Mouse (Mus musculus) limb, embryonic 14.5 days (tissue): ENCODE results near the gene Cubn. TPM values are rescaled to one million over a fixed set of nuclear protein-coding genes. Genes with fewer than 3 reads are reported as not detected.
A peak's percentile ranks its signal among the peaks of the same experiment; 100 is the strongest.

Source experiments
- ATAC-seq: fragments of 200-750 bp; cut with Nextera tagmentation; 2 replicates; pipeline ENCODE4 v1.8.0; 2017; ENCODE audit warnings: low read depth, moderate number of reproducible peaks, moderate TSS enrichment; ENCODE audit not compliant: low FRiP score
- DNase-seq: peaks from one replicate; pipeline ENCODE4 v3.0.0-alpha.2; 2015; ENCODE audit warnings: low spot score
- H3K27ac ChIP-seq: fragments of 300-500 bp; sonication (generic); replicated peaks from 2 replicates; pipeline ENCODE4 v1.5.1; 2014; ENCODE audit warnings: low read depth, mild to moderate bottlenecking, low read length, moderate library complexity, mixed read lengths
- H3K27me3 ChIP-seq: fragments of 300-500 bp; sonication (generic); 2 replicates; pipeline ENCODE4 v1.6.1; 2014; ENCODE audit warnings: low read length, mixed read lengths; ENCODE audit not compliant: control insufficient read depth, insufficient read depth
- H3K36me3 ChIP-seq: fragments of 300-500 bp; sonication (generic); 2 replicates; pipeline ENCODE4 v1.6.1; 2014; ENCODE audit warnings: mild to moderate bottlenecking, low read length, moderate library complexity, mixed read lengths; ENCODE audit not compliant: control insufficient read depth, insufficient read depth
- H3K4me1 ChIP-seq: fragments of 300-500 bp; sonication (generic); 2 replicates; pipeline ENCODE4 v1.6.1; 2014; ENCODE audit warnings: antibody characterized with exemption, low read length, mixed read lengths; ENCODE audit not compliant: control insufficient read depth, insufficient read depth
- H3K4me2 ChIP-seq: fragments of 300-500 bp; sonication (generic); replicated peaks from 2 replicates; pipeline ENCODE4 v1.6.1; 2014; ENCODE audit warnings: low read depth, mild to moderate bottlenecking, low read length, moderate library complexity; ENCODE audit not compliant: severe bottlenecking
- H3K4me3 ChIP-seq: fragments of 300-500 bp; sonication (generic); replicated peaks from 2 replicates; pipeline ENCODE4 v1.5.1; 2014; ENCODE audit warnings: low read length
- H3K9ac ChIP-seq: fragments of 300-500 bp; sonication (generic); 2 replicates; pipeline ENCODE4 v1.6.1; 2014; ENCODE audit warnings: mild to moderate bottlenecking, low read depth, low read length, moderate library complexity; ENCODE audit not compliant: severe bottlenecking
- H3K9me3 ChIP-seq: fragments of 300-500 bp; sonication (generic); 2 replicates; pipeline ENCODE4 v1.6.1; 2016; ENCODE audit warnings: low read length; ENCODE audit not compliant: control insufficient read depth
- POLR2A ChIP-seq: fragments of 200-500 bp; IDR thresholded peaks from 2 replicates; pipeline ENCODE4 v1.8.0; 2012; ENCODE audit warnings: inconsistent platforms, mild to moderate bottlenecking, moderate library complexity, borderline replicate concordance; ENCODE audit not compliant: insufficient read depth, insufficient read length; ENCODE audit errors: extremely low read depth
- WGBS: fragments of 180-500 bp; shearing (Covaris S2); extraction: QIAGEN DNeasy Blood & Tissue Kit; methylation state at CpG from one replicate; pipeline ENCODE4 v1.1.7; 2014; 5-methylcytosine and 5-hydroxymethylcytosine counted together
- polyA plus RNA-seq, 2 experiments: library from polyadenylated mRNA; depleted of rRNA in 1 of 2; stranded (reverse) in 1 of 2; unstranded in 1 of 2; fragments of >200 nt; fragmentation: Nextera tagmentation in 1 of 2; extraction: Ambion mirVana in 1 of 2; gene quantifications; 2 replicates each; pipeline versions ENCODE4 v1.2.1 to v1.2.3; 2012 to 2014

Gene Cubn
- polyA plus RNA-seq, 2 experiments = 0.28 TPM

DNA sequence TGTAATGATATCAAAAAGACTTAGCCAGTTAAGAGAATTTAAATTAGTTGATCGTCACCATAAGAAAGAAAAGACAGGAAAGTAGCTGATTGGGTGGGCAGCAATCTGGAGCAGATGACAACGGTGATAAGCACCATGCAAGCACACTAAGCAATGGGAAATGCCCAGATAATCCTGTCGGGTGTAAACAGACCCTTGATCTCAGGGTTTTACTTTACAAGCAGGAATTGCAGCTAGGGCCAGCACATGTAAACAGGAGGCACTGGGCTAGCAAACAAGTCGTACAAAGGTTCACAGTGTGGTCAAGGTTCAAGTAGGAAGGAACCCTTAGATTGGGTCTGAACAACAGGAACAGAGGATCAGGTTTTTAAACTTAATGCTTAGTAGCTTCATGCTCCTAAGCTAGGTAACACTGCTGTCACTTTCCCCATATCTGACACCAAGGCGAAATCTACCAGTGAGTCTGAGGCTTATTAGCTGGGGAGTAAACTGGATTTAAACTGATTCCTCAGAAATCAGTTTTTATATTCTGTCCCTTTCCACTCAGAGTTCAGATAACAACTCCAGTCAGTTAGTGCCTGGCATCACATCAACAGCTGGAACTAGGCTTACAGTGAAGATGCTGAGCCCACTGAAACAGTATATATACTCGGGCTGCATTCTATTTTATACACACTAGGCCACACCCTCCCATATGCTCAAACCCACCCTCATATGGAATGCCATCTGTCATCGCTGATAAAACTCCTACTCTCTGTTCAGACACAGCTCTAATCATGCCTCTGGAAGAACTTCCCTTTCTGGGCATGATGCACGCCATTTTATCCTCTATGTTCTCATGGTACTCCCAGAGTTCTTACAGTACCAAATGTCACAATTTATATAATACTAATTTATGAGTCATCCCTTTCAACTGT lies 32.2 kb upstream of the Cubn start:
- ATAC-seq (peak; percentile 55; the same call in 1 of the 2 replicates), DNase-seq (peak; percentile 40)
- no peak overlapping the region for H3K4me3 ChIP-seq
- no peaks in the 10 kb centered on the region for H3K27me3 ChIP-seq
- peaks cover 3% of the 10 kb centered on the region for H3K36me3 ChIP-seq
- no peak overlapping the region for H3K27ac ChIP-seq
- no peaks in the 10 kb centered on the region for H3K4me1 ChIP-seq
- no peaks in the 10 kb centered on the region for H3K9me3 ChIP-seq
- H3K9ac ChIP-seq = no peak overlapping the region
- WGBS = 44% methylated on average over 8 of the region's 8 CpGs
- H3K4me2 ChIP-seq = no peak overlapping the region
- TF ChIP-seq POLR2A = no peak

DNA sequence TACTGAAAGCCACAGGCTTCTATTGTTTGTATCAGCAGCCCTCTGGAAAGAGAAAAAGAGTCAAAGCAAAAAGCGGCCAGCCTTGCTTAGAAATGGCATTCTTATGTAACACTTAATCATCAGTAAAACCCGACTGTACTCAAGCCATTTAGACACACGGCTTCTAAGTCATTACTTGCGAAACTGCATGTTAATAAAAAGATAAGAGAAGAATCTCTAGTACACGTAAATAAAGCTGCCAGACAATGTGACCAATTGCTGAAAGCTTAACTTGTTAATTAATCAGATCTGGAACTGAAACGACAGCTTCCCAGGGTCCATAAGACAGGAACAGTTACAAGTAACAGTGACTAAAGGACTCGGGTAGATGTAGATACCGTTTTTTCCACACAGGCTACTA lies 30.5 kb upstream of the Cubn start:
- Histone ChIP-seq H3K36me3 (peaks cover 3% of the 10 kb centered on the region), H3K4me2 (no peak overlapping the region), H3K27ac (no peak overlapping the region), H3K9ac (no peak overlapping the region), H3K4me3 (no peak overlapping the region), H3K9me3 (no peaks in the 10 kb centered on the region), H3K4me1 (no peaks in the 10 kb centered on the region), H3K27me3 (no peaks in the 10 kb centered on the region)
- DNase-seq (no peak), ATAC-seq (no peak)
- no peak for TF ChIP-seq POLR2A
- WGBS = 53% methylated on average over 8 of the region's 8 CpGs

DNA sequence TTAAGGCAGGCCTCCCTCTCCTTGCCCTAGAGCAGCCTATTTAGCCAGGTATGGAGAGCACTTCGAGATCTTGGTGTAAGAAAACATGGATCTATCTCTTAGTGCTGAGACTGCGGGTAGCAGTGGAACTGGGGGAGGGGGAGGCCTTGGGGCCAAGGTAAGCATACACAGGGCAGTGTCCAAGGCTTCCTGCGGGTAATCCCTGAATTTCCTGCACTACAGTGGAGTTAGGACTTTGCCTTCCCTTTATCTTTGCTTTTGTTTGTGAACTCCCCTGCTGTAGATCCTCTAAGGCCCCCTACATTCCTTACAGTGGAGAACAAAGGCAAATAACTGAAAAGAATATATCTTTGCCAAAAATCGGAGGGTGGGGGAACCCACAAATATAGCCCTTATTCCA lies 23.3 kb upstream of the Cubn start:
- ATAC-seq (no peak), DNase-seq (no peak)
- no peak overlapping the region for H3K4me3 ChIP-seq
- no peak overlapping the region for H3K9ac ChIP-seq
- no peak overlapping the region for H3K4me2 ChIP-seq
- H3K27ac ChIP-seq = no peak overlapping the region
- peaks cover 11% of the 10 kb centered on the region for H3K36me3 ChIP-seq
- no peaks in the 10 kb centered on the region for H3K9me3 ChIP-seq
- 75% methylated on average over 4 of the region's 4 CpGs for WGBS
- no peaks in the 10 kb centered on the region for H3K4me1 ChIP-seq
- no peaks in the 10 kb centered on the region for H3K27me3 ChIP-seq
- TF ChIP-seq POLR2A = no peak

DNA sequence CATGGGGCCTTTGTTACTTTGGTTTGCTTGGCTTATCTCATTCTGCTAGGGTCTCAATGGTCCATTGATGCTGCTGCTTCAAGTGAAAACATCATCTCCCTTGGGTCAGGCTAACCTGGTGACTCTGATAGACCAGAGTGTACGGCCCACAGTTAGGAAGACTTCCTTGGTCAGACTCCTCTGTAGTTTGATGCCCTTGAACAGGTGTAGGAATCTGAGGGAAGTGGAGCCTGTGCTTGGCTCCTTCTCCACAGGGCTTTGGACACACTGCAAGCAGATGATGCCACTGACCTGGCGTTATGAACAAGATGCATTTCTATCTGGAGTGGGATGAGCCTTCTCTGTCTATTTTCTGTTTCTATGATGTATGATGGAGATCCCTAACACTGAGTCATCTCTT lies 11.1 kb upstream of the Cubn start:
- 86% methylated on average over 2 of the region's 2 CpGs for WGBS
- no peaks in the 10 kb centered on the region for H3K27me3 ChIP-seq
- H3K27ac ChIP-seq = no peak overlapping the region
- ATAC-seq (no peak), DNase-seq (no peak)
- H3K4me3 ChIP-seq = no peak overlapping the region
- no peak overlapping the region for H3K9ac ChIP-seq
- no peaks in the 10 kb centered on the region for H3K9me3 ChIP-seq
- no peaks in the 10 kb centered on the region for H3K36me3 ChIP-seq
- no peak for TF ChIP-seq POLR2A
- H3K4me2 ChIP-seq = no peak overlapping the region
- H3K4me1 ChIP-seq = 0 out of 2 replicates have a peak, but pooled peaks cover 4% of the 10 kb centered on the region

DNA sequence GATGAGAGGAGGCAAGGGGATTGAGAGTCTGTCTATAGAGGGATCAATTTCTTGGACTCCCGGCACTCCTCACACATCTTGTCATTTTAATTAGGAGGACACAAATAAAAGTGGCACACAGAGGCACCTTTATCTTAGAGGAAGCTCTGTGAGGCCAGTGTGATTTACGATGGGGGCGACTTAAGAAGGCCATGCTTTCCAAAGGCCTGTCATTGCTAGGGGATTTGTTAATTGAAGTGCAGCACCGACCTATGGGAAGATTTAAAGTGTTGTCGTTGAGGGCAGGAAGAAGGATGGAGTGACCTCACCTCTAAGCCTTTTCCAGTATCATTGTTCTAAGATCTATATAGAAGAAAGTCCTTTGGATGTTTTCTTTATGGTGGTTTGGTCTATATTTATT lies 9.9 kb upstream of the Cubn start:
- WGBS = 17% methylated on average over 5 of the region's 5 CpGs
- Histone ChIP-seq H3K27me3 (no peaks in the 10 kb centered on the region), H3K4me1 (peaks cover 10% of the 10 kb centered on the region; the same call in 1 of the 2 replicates), H3K9ac (no peak overlapping the region), H3K27ac (no peak overlapping the region), H3K36me3 (no peaks in the 10 kb centered on the region), H3K9me3 (no peaks in the 10 kb centered on the region), H3K4me2 (no peak overlapping the region), H3K4me3 (no peak overlapping the region)
- no peak for TF ChIP-seq POLR2A
- no peak for ATAC-seq
- DNase-seq = no peak
